Mouse (Mus musculus): ENCODE data around the gene Ntrk3.

Ntrk3 gene

GRCm38 (mm10) chr7:78443373-78444036, 294.3 kb downstream of the Ntrk3 start:
- DNase-seq (ENCODE audit: low spot score in 2 of 2) = no peak

GRCm38 (mm10) chr7:78441706-78442105, 296.1 kb downstream of the Ntrk3 start:
- DNase-seq (ENCODE audit: low spot score in 2 of 2) = no peak

GRCm38 (mm10) chr7:78440896-78441295, 296.9 kb downstream of the Ntrk3 start:
- DNase-seq (ENCODE audit: low spot score in 2 of 2) = no peak

- DNase-seq (ENCODE audit: low spot score in 2 of 2) = no peak
These were observed 297.3 kb downstream of the Ntrk3 start for GRCm38 (mm10) chr7:78440476-78440875.

GRCm38 (mm10) chr7:78439361-78440120, 298.3 kb downstream of the Ntrk3 start:
- no peak for DNase-seq (ENCODE audit: low spot score in 2 of 2)

GRCm38 (mm10) chr7:78433617-78434144, 304.1 kb downstream of the Ntrk3 start:
- DNase-seq (ENCODE audit: low spot score in 2 of 2) = no peak

- no peak for DNase-seq (ENCODE audit: low spot score in 2 of 2)
These were observed 306.2 kb downstream of the Ntrk3 start for GRCm38 (mm10) chr7:78431611-78432010.

- DNase-seq (ENCODE audit: low spot score in 2 of 2) = no peak
These were observed 325.6 kb downstream of the Ntrk3 start for GRCm38 (mm10) chr7:78412172-78412571.

GRCm38 (mm10) chr7:78409970-78410369, 327.8 kb downstream of the Ntrk3 start:
- no peak for DNase-seq (ENCODE audit: low spot score in 2 of 2)

GRCm38 (mm10) chr7:78406641-78407291, 331.0 kb downstream of the Ntrk3 start:
- no peak for DNase-seq (ENCODE audit: low spot score in 2 of 2)

- no peak for DNase-seq (ENCODE audit: low spot score in 2 of 2)
These were observed 333.3 kb downstream of the Ntrk3 start for GRCm38 (mm10) chr7:78404481-78404880.

GRCm38 (mm10) chr7:78402495-78402894, 335.3 kb downstream of the Ntrk3 start:
- no peak for DNase-seq (ENCODE audit: low spot score in 2 of 2)

- DNase-seq (ENCODE audit: low spot score in 2 of 2) = no peak
These were observed 337.6 kb downstream of the Ntrk3 start for GRCm38 (mm10) chr7:78400219-78400618.

GRCm38 (mm10) chr7:78398377-78398776, 339.4 kb downstream of the Ntrk3 start:
- no peak for DNase-seq (ENCODE audit: low spot score in 2 of 2)

- DNase-seq (ENCODE audit: low spot score in 2 of 2) = no peak
These were observed 340.6 kb downstream of the Ntrk3 start for GRCm38 (mm10) chr7:78397215-78397614.

GRCm38 (mm10) chr7:78390019-78390418, 347.8 kb downstream of the Ntrk3 start:
- DNase-seq (ENCODE audit: low spot score in 2 of 2) = no peak

- DNase-seq (ENCODE audit: low spot score in 2 of 2) = no peak
These were observed 349.7 kb downstream of the Ntrk3 start for GRCm38 (mm10) chr7:78388101-78388500.

- DNase-seq (ENCODE audit: low spot score in 2 of 2) = no peak
These were observed 351.8 kb downstream of the Ntrk3 start for GRCm38 (mm10) chr7:78385971-78386370.

- DNase-seq (ENCODE audit: low spot score in 2 of 2) = no peak
These were observed 353.7 kb downstream of the Ntrk3 start for GRCm38 (mm10) chr7:78384111-78384510.

GRCm38 (mm10) chr7:78382126-78382525, 355.7 kb downstream of the Ntrk3 start:
- DNase-seq (ENCODE audit: low spot score in 2 of 2) = no peak

- DNase-seq (ENCODE audit: low spot score in 2 of 2) = no peak
These were observed 358.0 kb downstream of the Ntrk3 start for GRCm38 (mm10) chr7:78379784-78380183.

- no peak for DNase-seq (ENCODE audit: low spot score in 2 of 2)
These were observed 359.5 kb downstream of the Ntrk3 start for GRCm38 (mm10) chr7:78378306-78378705.

- DNase-seq (ENCODE audit: low spot score in 2 of 2) = no peak
These were observed 360.9 kb downstream of the Ntrk3 start for GRCm38 (mm10) chr7:78376875-78377274.
